Mouse (Mus musculus) E14TG2a.4 (cell line): ENCODE measurements around the gene Grb10.

Source experiments
- H3K27me3 ChIP-seq: 2 replicates; pipeline ENCODE4 v1.6.1; 2014; ENCODE audit warnings: low read length, control low read depth; ENCODE audit not compliant: insufficient read depth
- H3K36me3 ChIP-seq: 2 replicates; pipeline ENCODE4 v1.6.1; 2014; ENCODE audit warnings: low read length, control low read depth; ENCODE audit not compliant: insufficient read depth
- H3K4me1 ChIP-seq: replicated peaks from 2 replicates; pipeline ENCODE4 v1.6.1; 2014; ENCODE audit warnings: low read depth, low read length, control low read depth
- H3K4me3 ChIP-seq: replicated peaks from 2 replicates; pipeline ENCODE4 v1.5.1; 2014; ENCODE audit warnings: mild to moderate bottlenecking, low read length
- H3K9me3 ChIP-seq: 2 replicates; pipeline ENCODE4 v1.6.1; 2014; ENCODE audit warnings: low read length, control low read depth
- CTCF ChIP-seq: conservative IDR thresholded peaks from 2 replicates; pipeline ENCODE4 v1.5.1; 2014; ENCODE audit warnings: low read length
- NANOG ChIP-seq: IDR thresholded peaks from 2 replicates; pipeline ENCODE4 v1.6.1; 2014; ENCODE audit warnings: borderline replicate concordance, low read length, mixed read lengths
- POU5F1 ChIP-seq: IDR thresholded peaks from 2 replicates; pipeline ENCODE4 v1.6.1; 2014; ENCODE audit warnings: low read length, borderline replicate concordance

Grb10 gene

GRCm38 (mm10) chr11:11961917-11962628 lies 76.4 kb downstream of the Grb10 start:
- Histone ChIP-seq H3K9me3 (no peaks in the 10 kb centered on the region), H3K4me1 (peaks cover 35% of the 10 kb centered on the region), H3K27me3 (no peaks in the 10 kb centered on the region), H3K36me3 (peaks cover 4% of the 10 kb centered on the region; the same call in 1 of the 2 replicates), H3K4me3 (no peak overlapping the region)
- TF ChIP-seq NANOG: no peak
- no peak for TF ChIP-seq CTCF
- TF ChIP-seq POU5F1: no peak

GRCm38 (mm10) chr11:11960858-11961257 lies 77.6 kb downstream of the Grb10 start:
- Histone ChIP-seq H3K9me3 (no peaks in the 10 kb centered on the region), H3K36me3 (peaks cover 4% of the 10 kb centered on the region; the same call in 1 of the 2 replicates)
- TF ChIP-seq POU5F1 (no peak), NANOG (no peak), CTCF (no peak)

DNA sequence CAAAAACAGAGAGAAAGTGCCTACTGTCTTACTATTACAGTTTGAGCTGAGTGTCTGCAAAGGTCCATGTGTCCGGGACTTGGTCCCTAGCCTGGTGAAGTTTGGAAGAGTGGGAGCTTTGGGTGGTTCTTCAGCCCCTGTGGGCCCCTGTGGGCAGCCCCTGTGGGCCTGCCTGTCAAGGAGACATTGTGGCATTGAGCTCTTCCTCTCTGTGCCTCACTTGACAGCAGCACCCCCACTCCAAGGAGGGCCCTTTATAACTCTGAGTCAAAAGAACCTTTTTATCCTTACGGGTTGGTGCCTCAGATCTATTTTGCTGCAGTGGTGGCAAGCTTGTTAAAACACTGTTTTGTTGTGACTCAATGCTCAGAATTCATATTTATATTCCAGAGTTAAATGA lies 78.3 kb downstream of the Grb10 start:
- H3K4me1 ChIP-seq: peaks cover 21% of the 10 kb centered on the region
- H3K4me3 ChIP-seq: no peak overlapping the region

More at GRCm38 (mm10) chr11:11960858-11961257, 77.6 kb downstream of the Grb10 start:
- H3K4me3 ChIP-seq: no peak overlapping the region
- peaks cover 25% of the 10 kb centered on the region for H3K4me1 ChIP-seq
- H3K27me3 ChIP-seq: no peaks in the 10 kb centered on the region

DNA sequence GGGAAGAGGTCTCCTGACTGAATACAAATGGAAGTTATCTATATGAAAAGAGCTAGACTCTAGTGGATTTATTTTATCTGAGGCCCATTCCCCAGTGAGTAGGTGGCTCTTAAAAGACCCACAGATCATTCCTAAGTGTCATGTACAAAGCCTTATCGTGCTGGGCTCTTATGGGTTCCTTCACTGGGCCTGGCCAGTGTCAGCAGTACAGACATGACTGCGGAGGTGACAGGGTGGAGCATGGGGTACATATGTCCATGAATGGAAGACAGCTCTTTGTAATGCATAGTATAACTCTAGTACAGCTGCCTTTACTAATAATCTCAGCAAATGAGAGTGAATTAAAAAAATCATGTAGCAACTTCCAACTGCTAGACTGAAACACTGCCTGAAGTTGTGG lies 80.0 kb downstream of the Grb10 start:
- H3K36me3 ChIP-seq: 0 out of 2 replicates have a peak, but pooled peaks cover 6% of the 10 kb centered on the region
- peaks cover 21% of the 10 kb centered on the region for H3K4me1 ChIP-seq
- H3K4me3 ChIP-seq: no peak overlapping the region
- H3K9me3 ChIP-seq: no peaks in the 10 kb centered on the region
- TF ChIP-seq NANOG: no peak
- no peak for TF ChIP-seq POU5F1
- no peak for TF ChIP-seq CTCF
- no peaks in the 10 kb centered on the region for H3K27me3 ChIP-seq

More for the DNA sequence above, 78.3 kb downstream of the Grb10 start:
- H3K36me3 ChIP-seq: peaks cover 4% of the 10 kb centered on the region; the same call in 1 of the 2 replicates
- H3K9me3 ChIP-seq: no peaks in the 10 kb centered on the region
- no peaks in the 10 kb centered on the region for H3K27me3 ChIP-seq
- TF ChIP-seq CTCF (no peak), NANOG (no peak), POU5F1 (no peak)

- TF ChIP-seq POU5F1 (no peak), NANOG (no peak), CTCF (no peak)
- 0 out of 2 replicates have a peak, but pooled peaks cover 6% of the 10 kb centered on the region for H3K36me3 ChIP-seq
- peaks cover 21% of the 10 kb centered on the region for H3K4me1 ChIP-seq
- H3K4me3 ChIP-seq: no peak overlapping the region
- no peaks in the 10 kb centered on the region for H3K27me3 ChIP-seq
- H3K9me3 ChIP-seq: no peaks in the 10 kb centered on the region
Observed at GRCm38 (mm10) chr11:11958061-11958361, 80.5 kb downstream of the Grb10 start.

DNA sequence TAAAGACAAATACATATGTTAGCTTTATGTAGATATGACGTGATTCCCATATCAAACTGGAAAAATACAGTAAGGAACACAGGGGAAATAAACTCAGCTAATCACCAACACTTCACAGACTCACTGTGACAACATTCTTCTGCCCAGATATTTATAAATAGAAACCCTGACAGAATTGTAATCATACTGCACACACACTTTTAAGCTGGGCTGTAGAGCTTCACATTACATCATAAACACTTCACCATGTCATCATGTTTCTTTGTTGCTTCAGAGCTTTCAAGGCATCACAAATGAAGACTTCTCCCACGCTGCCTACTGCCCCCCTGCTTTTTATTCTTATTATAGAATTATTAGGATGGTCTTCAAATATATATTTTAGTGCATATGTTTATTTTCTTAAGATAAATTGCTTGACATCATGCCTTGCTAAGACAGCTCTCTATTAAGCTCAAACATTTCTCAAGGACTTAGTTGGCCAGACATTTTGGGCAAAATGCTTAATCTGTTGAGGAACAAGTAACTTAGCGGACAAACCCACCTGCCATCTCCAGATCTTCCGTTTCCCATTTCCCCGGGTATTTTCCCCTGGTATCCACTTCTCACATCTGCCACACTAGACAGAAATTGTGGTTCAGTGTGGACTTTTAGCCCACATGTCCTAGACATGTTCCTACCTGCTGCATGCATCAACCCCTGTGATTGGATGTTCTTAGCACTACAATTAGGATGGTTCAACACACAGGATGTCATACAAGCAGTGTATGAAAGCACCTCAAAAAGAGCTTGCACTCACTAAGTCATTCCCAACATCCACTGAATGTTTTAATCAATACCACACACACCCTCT lies 81.0 kb downstream of the Grb10 start:
- H3K9me3 ChIP-seq: no peaks in the 10 kb centered on the region
- H3K36me3 ChIP-seq: 0 out of 2 replicates have a peak, but pooled peaks cover 6% of the 10 kb centered on the region
- peaks cover 18% of the 10 kb centered on the region for H3K4me1 ChIP-seq
- no peak overlapping the region for H3K4me3 ChIP-seq
- H3K27me3 ChIP-seq: no peaks in the 10 kb centered on the region
- TF ChIP-seq CTCF (no peak), POU5F1 (no peak), NANOG (no peak)

GRCm38 (mm10) chr11:11955783-11956182 lies 82.7 kb downstream of the Grb10 start:
- no peak overlapping the region for H3K4me3 ChIP-seq
- H3K9me3 ChIP-seq: no peaks in the 10 kb centered on the region
- TF ChIP-seq NANOG (no peak), CTCF (no peak), POU5F1 (no peak)
- peaks cover 3% of the 10 kb centered on the region for H3K4me1 ChIP-seq
- H3K27me3 ChIP-seq: no peaks in the 10 kb centered on the region
- peaks cover 19% of the 10 kb centered on the region; the same call in 1 of the 2 replicates for H3K36me3 ChIP-seq

DNA sequence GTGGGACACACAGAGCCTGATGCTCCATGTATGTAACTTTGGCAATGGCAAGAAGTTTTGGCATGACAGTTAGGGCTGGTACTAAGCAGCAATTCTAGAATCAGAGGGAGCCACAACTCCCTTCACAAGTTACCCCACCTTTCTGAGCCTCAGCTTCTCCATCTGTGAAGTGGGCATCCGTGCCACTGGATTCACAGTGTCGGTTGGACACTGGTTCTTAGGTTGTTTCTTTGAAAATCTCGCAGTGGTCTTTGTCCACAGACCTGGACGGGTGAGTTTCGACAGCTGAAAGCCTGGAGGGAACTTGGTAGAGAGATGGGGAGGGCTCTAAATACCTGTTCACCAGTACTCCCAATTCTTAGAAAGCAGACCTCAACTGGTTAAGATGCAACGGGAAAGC lies 83.9 kb downstream of the Grb10 start:
- TF ChIP-seq CTCF (no peak), NANOG (no peak), POU5F1 (no peak)
- Histone ChIP-seq H3K9me3 (no peaks in the 10 kb centered on the region), H3K4me1 (peaks cover 6% of the 10 kb centered on the region), H3K27me3 (no peaks in the 10 kb centered on the region), H3K4me3 (no peak overlapping the region), H3K36me3 (peaks cover 19% of the 10 kb centered on the region; the same call in 1 of the 2 replicates)
